Mouse (Mus musculus): ENCODE data around the gene Slc22a23.

Slc22a23 gene

GRCm38 (mm10) chr13:34133326-34134071 is 211.5 kb downstream of the Slc22a23 start:
- no peak for DNase-seq (ENCODE audit: low read depth, low spot score)

- DNase-seq (ENCODE audit: low read depth, low spot score), result no peak
These were observed 212.1 kb downstream of the Slc22a23 start for GRCm38 (mm10) chr13:34132875-34133274.

- no peak for DNase-seq (ENCODE audit: low read depth, low spot score)
These were observed 212.7 kb downstream of the Slc22a23 start for GRCm38 (mm10) chr13:34132299-34132698.

GRCm38 (mm10) chr13:34131708-34132060 is 213.3 kb downstream of the Slc22a23 start:
- DNase-seq (ENCODE audit: low read depth, low spot score), result peak; percentile 95

- DNase-seq (ENCODE audit: low read depth, low spot score), result peak; percentile 97
These were observed 213.8 kb downstream of the Slc22a23 start for GRCm38 (mm10) chr13:34131011-34131707.

GRCm38 (mm10) chr13:34130226-34130731 is 214.7 kb downstream of the Slc22a23 start, which contains the start of gene Tubb2b:
Gene Tubb2b (minus strand): TSS chr13:34130466.
- peak; percentile 99 for DNase-seq (ENCODE audit: low read depth, low spot score)

GRCm38 (mm10) chr13:34129485-34130225 is 215.3 kb downstream of the Slc22a23 start:
- peak; percentile 96 for DNase-seq (ENCODE audit: low read depth, low spot score)

Measured in ZHBTc4 (cell line).